Mouse (Mus musculus) layer of hippocampus, postnatal 36 days (tissue): ENCODE measurements around the gene Gpr83. TPM values are rescaled to one million over a fixed set of nuclear protein-coding genes. Genes with fewer than 3 reads are reported as not detected.
"Not testable (repeated sequence)": the region's sequence is repeated elsewhere in the genome, so short reads cannot be mapped to it uniquely, and the experiment has no call there.

Experiments
- DNase-seq, 2 experiments: peaks; one replicate each; pipeline ENCODE4 v3.0.0; 2022
- total RNA-seq, 2 experiments: library from RNA; stranded (reverse); gene quantifications; 2 replicates each; pipeline ENCODE4 v1.2.3; 2021

Gpr83 gene
- total RNA-seq, 2 experiments from 2014 or later = 13.0 to 13.8 TPM

GRCm38 (mm10) chr9:14870377-14870776, 10.4 kb downstream of the Gpr83 start:
- no peak for DNase-seq

DNA sequence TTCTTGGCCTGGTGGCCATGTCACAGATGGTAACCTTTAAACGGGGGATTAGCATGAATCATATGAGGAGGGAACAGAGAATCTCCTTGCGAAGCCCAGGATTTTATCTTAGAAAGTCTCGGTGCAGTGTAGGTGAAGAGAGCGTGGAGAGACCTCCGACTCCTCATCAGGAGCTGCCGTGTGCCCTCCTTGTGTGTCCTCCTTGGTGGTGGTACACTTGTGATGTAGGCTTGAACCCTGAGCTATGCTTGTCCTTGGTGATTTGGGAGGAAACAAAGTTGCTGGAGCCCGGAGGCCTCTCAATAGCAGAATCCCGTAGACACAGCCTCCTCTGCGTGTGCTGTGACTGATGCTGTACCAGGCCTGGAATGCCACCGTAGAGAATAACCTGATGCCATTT, 10.8 kb downstream of the Gpr83 start:
- DNase-seq = no peak

DNA sequence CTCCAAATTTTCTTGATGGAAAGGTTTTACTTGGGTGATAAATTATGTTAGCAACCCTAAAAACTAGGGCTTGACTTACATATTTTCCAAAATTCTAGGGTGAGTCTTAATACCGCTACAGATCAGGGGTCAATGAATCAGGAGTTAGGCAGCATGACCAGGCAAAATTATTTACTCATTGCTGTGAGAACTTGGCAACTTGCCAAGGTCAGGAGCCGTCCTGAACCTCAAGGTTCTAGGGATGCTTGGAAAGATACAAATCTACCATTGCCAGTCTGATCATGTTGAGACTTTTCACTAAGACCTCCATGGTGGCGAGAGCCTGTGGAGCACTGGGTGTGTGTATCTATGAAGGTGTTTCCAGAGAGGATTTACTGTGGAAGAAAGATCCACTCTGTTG, 11.5 kb downstream of the Gpr83 start:
- no peak for DNase-seq

GRCm38 (mm10) chr9:14872181-14872930, 12.3 kb downstream of the Gpr83 start:
- no peak for DNase-seq

DNA sequence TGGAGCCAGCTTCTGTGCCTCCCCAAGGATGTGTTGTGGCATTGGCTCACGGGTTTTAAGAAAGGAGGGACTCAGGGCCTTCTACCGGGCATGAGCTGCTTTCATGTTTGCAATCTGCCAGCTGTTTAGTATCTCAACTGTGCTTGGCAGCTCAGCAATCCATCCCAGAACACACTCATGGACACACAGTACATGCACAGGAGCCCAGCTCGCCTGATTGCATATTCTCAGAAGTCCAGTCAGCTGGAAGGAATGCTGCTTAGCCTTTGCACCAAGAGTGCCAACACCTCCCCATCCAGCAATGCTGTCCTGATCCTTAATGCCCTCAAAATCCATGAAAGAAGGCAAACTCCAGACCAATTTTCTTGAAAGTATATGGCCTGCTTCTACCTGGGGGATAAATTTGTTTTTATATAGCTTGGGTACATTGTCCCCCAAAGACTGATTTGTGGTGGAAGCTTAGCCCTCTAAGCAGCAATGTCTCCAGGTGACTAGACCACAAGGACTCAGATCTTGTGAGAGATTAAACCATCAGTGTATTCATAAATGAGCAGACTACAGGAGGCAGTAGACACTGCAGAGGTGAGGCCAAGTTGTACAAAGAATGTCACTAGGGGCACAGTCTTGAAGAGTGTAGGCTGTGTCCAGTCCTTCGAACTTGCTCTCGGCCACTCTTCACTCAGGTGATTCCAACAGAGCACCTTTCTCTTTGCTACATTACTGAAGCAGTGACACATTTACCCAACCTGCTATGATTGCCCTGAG, 15.9 kb downstream of the Gpr83 start:
- DNase-seq = no peak

GRCm38 (mm10) chr9:14876566-14876965, 16.6 kb downstream of the Gpr83 start:
- not testable (repeated sequence) for DNase-seq

DNA sequence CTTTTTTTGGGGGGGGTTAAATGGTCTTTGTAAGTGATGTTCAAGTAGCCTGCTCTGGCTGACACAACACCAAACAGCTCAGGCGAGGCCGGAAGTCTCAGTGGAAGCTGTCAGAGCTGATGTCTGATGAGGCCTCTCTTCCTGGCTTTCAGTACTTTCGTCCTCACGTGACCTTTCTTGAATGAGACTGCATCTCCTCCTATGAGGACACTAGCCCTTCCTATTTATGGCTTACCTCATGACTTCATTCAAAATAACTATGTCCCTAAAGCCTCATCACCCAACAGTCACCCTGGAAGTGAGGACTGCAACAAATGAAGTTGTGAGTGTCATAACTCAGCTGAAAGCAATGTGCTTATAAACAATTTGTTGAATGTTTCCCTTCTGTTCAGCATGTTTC, 24.6 kb downstream of the Gpr83 start:
- DNase-seq = no peak

GRCm38 (mm10) chr9:14885151-14885550, 25.1 kb downstream of the Gpr83 start:
- DNase-seq = no peak

DNA sequence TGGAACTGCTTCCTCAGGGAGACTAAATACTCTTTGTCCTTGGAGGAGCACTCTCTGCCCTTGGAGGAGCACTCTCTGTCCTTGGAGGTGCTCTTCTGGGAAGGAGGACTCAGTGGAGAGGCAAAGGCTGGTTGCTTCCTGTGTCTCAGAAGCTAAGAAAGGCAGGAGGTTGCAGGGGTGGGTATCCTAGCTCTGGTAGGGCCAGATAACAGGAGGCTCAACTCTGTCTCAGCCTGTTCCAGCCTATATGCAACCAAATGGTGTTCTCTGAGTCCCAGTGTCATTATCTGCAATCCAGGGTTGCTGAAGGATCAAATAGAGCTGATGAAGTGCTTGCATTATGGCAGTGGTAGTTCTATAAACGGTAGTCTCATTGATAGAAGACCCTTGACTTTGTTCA, 25.9 kb downstream of the Gpr83 start:
- no peak for DNase-seq

GRCm38 (mm10) chr9:14887787-14888382, 27.9 kb downstream of the Gpr83 start:
- no peak for DNase-seq

DNA sequence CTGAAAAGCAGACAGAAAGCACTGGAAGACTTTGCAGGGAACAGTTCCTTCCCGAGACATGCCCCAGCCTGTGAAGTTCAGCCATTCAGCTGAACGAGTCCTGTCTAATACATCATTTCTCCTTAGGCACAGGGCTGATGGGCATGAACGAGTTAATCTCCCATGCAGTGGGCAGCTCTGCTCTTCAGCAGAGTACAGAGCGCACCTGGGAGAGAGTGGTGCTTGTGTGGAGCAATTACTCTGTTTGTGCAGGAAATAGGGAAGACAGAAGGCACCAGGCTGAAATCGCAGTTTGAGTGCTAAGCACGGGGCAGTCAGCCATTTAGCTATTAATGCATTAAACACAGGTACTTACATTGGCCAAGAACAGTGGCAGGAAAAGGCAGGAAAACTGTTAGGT, 28.7 kb downstream of the Gpr83 start:
- DNase-seq = no peak

- no peak for DNase-seq
These were observed 30.7 kb downstream of the Gpr83 start for GRCm38 (mm10) chr9:14890699-14891098.

DNA sequence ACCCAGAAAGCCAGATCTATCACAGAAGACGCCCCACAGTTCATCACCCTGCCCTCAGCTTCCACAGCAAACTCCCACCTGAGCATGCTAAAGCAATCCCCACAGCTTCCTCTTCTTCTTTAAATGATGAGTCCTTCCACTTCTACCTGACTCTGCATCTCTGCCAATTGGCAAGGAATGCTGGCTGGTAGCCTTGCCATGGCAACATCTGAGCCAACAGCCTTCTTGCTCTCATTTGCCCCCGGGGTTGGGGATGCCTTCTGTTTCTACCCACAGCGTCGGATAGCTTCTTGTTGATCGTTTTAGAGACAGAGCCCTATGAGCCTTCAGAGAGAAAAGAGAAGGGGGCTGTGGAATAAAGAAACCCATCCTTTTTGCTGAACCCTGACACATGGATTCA, 31.9 kb downstream of the Gpr83 start:
- DNase-seq = no peak

DNA sequence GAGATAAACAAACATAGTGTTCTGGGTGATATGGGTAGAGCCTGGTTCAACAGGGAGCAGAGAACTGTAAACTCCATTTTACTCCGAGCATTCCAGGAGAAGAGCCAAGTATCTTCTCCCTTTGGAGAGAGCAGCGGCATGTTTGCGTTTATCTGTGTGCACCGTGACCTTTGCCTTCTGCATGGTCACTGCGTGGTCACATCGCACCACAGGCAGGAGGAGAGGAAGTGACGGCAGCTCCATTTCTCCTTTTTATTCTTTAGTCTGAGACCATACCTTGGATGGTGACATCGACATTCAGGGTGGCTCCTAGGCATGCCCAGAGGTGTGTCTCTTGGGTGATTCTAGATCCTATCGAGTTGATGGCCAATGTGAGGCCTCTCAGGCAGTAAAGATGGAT, 33.4 kb downstream of the Gpr83 start:
- no peak for DNase-seq

DNA sequence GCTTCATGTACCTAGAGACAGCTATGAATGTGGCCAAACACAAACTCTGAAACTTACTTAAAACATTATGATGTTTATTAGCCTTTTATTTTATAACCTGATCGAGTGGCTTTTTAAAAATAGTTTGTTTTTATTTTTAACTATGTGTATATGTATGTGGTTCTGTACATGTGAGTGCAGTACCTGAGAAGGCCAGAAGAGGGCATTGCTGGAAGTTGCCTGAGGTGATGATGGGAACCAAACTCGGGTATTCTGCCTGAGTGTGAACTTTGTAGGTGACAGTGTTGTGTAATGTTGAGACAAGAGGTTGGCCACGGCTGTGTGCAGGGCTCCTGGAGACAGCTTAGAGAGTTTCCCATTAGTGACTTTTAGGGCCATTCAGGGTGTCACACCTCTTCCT, 34.6 kb downstream of the Gpr83 start:
- no peak for DNase-seq

DNA sequence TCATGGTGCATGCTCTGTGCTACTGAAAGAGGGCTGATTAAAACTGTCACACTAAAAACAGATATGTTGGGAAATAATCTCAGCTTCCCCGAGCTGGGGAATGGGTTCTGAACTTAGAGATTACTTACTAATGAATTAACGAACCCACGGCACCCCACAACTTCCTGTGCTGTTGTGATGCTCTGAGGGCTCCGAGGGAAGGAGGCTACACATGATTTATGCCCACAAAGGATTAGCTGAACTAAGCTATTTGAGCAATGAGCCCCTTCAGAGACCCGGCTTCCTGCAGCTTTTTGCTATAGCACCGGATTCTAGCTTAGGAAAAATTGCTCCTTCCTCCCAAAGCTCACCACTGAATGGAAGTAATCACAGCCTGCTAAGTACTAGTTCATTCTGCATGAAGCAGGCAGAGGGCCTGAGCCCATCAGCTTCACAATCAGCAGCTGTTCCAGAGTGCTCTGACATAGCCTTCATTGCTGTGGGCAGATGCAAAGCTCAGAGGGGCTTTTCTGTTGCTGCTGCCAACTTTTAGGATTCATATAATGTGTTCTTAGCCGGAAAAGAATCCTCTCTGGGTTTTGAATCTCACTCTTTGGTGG, 35.3 kb downstream of the Gpr83 start:
- no peak for DNase-seq

- no peak for DNase-seq
These were observed 37.1 kb downstream of the Gpr83 start for GRCm38 (mm10) chr9:14897102-14897501.

GRCm38 (mm10) chr9:14901757-14902156, 41.7 kb downstream of the Gpr83 start:
- DNase-seq = no peak

- DNase-seq = no peak
These were observed 42.4 kb downstream of the Gpr83 start for GRCm38 (mm10) chr9:14902416-14902815.

GRCm38 (mm10) chr9:14903006-14903405, 43.0 kb downstream of the Gpr83 start:
- DNase-seq = no peak

DNA sequence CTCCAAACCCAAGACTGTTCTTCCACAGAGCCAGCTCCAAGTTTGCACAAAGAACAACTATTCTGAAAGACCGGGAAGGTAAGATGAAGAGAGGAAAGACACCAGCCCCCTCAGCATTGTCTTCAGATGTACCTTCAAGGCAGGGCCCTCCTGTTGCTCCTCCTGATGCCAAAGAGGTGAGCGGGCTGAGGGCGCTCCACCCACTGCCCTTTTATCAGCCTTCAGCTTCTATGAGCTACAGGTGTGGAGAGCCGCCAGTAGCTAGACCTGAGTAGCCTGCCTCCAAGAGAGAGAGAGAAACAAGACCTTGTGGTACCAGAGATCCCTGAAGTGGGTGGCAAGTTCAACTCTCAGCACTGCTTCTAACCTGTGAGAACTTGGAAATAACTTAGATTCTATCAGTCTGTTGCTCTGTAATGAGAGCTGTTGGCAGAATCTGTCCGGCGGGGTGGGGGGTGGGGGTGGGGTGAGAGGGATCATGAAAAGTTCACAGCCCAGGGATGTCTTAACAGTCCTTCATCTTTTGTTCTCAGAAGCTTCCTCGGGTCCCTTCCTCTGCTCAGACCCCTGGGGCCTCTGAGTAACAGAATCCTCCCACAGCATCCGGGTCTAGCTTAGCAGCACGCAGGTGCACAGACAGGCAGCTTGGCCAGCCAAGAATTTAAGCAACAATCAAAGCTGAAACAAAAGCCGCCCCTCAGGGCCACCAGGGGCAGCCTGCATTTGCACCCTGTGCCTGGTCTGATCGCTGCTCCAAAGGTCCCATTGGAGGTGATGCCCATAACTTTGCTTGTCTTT, 43.8 kb downstream of the Gpr83 start, which contains the start of gene Izumo1r:
Gene Izumo1r (minus strand): TSS at position 369 of the 798 bp plus-strand sequence.
- no peak for DNase-seq
